Mouse (Mus musculus) common myeloid progenitor, adult 5-6 weeks (primary cell): ENCODE results near the gene Swt1. TPM values are rescaled to one million over a fixed set of nuclear protein-coding genes. Genes with fewer than 3 reads are reported as not detected.
A peak's percentile ranks its signal among the peaks of the same experiment; 100 is the strongest.
"Not testable (repeated sequence)": the region's sequence is repeated elsewhere in the genome, so short reads cannot be mapped to it uniquely, and the experiment has no call there.

ENCODE experiments used
- ATAC-seq: replicated peaks from 2 replicates; pipeline ENCODE4 v1.8.0; 2016; ENCODE audit warnings: low read depth, mild to moderate bottlenecking, moderate TSS enrichment, inconsistent platforms; ENCODE audit not compliant: poor library complexity, severe bottlenecking
- total RNA-seq: library from RNA; stranded (forward); fragments of 200-1000, 187-1606 nt; gene quantifications from 2 replicates; pipeline ENCODE4 v1.2.3, GENCODE M21; 2017

Gene Swt1
- 26.3 and 31.0 TPM in 2 replicates for total RNA-seq

DNA sequence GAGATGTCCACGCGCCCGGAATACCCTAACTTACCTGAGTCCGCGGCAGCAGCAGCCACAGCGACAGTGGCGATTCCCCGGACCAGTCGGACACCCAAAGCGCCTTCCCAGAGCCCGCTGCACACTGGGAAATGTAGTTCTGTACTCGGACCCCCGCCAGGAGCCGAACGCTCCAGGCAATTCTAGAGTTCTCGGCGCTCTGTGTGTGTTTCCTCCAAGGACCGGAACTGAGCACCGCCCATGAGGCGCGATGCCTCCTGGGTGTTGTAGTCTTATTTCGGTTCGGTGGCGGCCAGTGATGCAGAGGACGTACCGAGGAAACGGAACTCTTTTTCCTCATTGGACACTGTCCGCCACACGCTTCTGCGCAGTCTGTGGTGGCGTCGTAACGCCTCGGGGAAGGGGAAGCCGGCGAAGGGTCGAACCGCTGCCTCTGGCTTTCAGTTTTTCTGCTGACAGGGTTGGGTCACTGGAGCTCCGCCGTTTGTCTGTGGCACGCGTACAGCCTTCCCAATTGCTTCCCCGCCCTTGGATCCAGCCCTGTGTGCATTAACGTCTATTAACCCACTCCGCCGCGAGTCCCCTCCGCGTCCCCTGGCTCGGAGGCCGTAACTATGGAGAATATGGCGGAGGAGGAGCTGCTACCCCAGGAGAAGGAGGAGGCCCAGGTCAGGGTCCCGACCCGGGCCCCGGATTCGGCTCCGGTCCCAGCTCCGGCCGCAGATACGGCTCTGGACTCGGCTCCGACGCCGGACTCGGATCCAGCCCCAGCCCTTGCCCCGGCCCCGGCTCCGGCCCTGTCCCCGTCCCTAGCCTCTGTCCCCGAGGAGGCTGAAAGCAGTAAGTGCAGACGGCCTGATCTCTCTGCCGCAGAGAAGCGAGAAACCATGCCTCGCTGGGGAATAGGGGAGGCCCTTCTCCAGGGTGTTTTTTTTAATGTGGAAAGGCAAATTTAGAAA, at the start of gene Swt1, which contains the start of gene Trmt1l:
Gene Swt1, minus strand, starts transcription at position 193 of the 959 bp plus-strand sequence.
Gene Trmt1l, plus strand, starts transcription at position 280 of the 959 bp plus-strand sequence.
- peak; percentile 94 for ATAC-seq

DNA sequence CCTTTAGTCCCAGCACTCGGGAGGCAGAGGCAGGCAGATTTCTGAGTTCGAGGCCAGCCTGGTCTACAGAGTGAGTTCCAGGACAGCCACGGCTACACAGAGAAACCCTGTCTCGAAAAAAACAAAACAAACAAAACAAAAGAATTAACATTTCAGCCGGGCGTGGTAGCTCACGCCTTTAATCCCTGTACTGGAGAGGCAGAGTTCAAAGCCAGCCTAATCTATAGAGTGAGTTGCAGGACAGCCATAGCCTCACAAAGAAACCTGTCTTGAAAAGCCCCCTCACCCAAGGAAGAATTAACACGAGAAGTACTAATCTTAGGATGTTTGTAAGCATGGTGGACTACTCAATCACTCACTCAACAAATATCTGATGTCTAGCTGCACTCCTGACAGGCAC, 44.1 kb upstream of the Swt1 start:
- not testable (repeated sequence) for ATAC-seq

GRCm38 (mm10) chr1:151471429-151471828, 43.2 kb upstream of the Swt1 start:
- ATAC-seq, result no peak

GRCm38 (mm10) chr1:151466571-151466970, 38.3 kb upstream of the Swt1 start:
- no peak for ATAC-seq

GRCm38 (mm10) chr1:151464914-151465313, 36.7 kb upstream of the Swt1 start:
- ATAC-seq, result no peak

DNA sequence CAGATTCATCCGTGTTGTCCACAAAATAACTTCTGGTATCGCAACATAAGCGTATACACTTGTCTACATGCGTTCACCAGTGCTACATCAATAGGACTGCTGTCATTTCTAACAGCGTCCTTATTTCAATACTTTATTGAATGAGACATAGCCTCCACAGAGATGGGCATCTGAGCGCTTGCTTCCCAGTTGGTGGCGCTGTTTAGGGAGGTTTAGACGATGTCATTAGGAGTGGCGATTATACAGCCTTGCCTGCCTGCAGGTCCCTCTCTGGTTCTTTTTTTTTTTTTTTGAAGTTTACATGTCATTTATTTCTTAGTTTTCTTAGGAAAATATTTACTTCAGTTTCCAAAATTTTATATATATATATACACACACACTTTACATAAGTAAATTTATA, 33.0 kb upstream of the Swt1 start:
- ATAC-seq, result no peak

DNA sequence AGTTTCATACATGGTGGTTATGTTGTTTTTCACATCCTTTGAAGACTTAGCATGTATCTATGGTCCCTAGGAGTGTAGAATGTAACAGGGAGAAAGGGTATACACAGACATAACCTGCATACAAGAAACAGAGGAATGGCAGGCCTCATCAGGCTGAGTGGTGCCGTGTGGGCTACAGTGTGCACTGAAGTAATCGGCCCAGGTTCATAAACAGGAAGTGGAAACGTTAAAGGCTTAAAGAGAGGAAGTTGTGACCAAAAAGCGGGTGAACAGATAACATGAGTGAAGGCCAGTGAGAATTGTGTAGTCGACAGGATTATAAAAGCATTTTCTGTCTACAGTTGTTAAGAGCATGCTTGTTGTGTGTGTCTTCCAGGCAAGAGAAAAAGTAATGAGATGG, 28.8 kb upstream of the Swt1 start:
- ATAC-seq, result peak; percentile 98

GRCm38 (mm10) chr1:151451946-151452345, 23.7 kb upstream of the Swt1 start:
- no peak for ATAC-seq

DNA sequence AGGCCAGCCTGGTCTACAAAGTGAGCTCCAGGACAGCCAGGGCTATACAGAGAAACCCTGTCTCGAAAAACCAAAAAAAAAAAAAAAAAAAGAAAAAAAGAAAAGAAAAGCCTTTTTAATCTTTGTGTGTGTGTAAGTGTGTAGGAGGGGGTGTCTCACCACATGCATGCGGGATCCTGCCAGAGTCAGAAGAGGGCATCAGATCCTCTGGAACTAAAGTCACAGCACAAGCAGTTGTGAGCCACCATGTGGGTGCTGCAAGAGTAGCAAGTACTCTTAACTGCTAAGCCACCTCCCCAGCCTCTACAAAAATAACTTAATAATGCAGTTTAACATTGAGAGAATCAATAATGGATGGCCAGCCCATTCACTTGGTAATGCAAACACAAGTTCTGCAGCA, 22.6 kb upstream of the Swt1 start:
- ATAC-seq, result 0 out of 2 replicates have a peak, but pooled peaks have one; percentile 50

GRCm38 (mm10) chr1:151449866-151450265, 21.6 kb upstream of the Swt1 start:
- ATAC-seq, result no peak

GRCm38 (mm10) chr1:151435431-151435830, 7.2 kb upstream of the Swt1 start:
- no peak for ATAC-seq

DNA sequence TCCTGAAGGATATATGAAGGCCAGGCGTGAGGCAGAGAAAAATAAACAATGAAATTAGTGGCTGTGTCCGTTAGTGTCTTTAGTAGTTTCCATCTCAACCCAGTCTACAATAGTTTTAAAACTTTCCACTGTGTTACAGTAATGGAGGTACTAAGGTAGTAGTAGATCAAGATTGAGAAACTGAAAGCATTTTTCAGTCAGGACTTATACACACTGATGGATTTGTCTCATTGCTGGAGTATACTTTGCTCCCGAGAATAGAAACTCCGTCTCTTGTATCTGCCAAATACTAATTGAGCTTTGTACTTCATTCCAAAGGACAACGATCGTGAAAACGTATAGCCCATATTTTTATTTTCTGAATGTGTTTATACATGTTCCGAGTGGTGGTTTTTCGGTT, 1.1 kb upstream of the Swt1 start:
- ATAC-seq, result no peak

DNA sequence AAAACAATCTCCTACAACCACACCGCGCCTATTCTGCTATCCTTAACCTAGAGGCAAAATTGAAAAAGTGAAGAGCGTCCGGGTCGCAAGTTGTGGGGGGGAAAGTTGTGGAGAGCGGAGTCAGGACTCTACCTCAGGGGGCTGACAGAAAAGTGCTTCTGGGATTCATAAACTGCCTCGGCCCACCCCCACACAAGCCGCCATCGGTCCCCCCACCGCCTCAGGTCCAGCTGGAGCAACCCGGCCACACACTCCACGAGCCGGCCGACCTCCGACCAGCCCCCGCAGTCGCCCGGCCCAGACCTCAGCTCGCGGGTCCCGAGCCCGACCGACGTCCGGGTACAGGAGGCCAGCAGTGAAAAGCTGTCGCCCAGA, 380 bp downstream of the Swt1 start:
- 0 out of 2 replicates have a peak, but pooled peaks have one; percentile 0 for ATAC-seq

DNA sequence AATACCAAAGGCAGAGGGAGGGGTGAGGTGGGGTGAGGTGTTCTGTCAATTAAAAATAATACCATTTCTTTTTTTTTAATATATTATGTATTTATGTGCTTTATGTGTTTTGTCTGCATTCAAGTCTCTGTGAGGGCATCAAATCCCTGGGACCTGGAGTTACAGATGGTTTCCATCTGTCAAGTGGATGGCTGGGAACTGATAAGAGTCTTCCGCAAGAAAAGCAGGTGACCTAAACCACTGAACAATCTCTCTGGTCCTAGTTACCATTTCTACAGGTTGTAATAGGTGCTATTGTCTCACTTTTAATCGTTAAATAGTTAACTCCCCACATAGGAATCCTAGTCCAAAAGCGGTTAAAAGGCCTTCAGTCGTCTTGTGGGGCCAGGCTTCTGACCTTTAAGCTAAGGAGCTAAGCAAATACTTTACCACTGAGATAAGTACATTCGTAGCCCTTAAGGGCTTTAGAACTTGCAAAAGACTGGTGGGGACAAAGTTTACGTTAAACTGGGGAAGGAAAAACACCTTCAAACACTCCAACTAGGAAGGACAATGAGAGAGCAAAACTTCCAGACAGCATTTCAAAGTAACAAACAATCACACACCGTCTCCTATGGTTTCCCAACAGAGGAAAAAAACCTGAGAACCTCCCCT, 1.2 kb downstream of the Swt1 start:
- no peak for ATAC-seq

DNA sequence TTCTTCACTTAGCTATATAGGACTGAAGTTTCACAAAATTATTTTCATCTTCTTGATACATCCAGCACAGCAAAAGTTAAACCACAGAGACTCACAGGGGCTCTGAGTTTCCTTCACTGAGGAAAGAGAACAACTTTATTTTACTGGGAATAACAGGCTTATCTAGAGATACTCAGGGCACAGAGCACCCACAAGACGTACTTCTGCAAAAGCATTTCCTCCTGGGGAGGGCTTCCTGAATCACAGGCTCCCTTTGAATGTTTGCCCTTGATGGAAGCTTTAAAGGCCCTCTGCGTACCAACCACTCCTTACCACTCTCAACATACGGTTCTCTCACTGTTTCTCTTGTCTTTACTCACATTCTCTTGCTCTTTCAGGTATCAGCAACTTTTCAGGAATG, 6.1 kb downstream of the Swt1 start:
- peak; percentile 92 for ATAC-seq

GRCm38 (mm10) chr1:151409827-151410226, 18.4 kb downstream of the Swt1 start:
- no peak for ATAC-seq

- ATAC-seq, result peak; percentile 60; the same call in 1 of the 2 replicates
These were observed 38.2 kb downstream of the Swt1 start for GRCm38 (mm10) chr1:151390029-151390428.

DNA sequence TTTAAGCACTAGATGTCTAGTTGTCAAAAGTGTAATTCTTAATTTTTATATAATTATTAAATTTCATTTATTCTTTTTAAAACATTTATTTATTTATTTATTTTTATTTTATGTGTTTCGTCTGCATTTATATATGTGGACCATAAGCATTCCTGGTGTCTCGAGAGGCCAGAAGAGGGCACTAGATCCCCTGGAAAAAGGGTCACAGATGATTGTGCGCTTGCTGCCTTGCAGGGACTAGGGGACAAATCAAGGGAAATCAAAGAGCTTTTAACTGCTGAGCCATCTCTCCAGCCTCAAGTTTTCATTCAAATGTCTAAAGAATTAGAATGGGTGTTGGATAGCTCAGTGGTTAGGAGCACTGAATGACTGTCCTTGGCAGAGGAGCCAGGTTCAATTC, 50.9 kb downstream of the Swt1 start:
- ATAC-seq, result no peak

GRCm38 (mm10) chr1:151372823-151373222, 55.4 kb downstream of the Swt1 start:
- ATAC-seq, result no peak

DNA sequence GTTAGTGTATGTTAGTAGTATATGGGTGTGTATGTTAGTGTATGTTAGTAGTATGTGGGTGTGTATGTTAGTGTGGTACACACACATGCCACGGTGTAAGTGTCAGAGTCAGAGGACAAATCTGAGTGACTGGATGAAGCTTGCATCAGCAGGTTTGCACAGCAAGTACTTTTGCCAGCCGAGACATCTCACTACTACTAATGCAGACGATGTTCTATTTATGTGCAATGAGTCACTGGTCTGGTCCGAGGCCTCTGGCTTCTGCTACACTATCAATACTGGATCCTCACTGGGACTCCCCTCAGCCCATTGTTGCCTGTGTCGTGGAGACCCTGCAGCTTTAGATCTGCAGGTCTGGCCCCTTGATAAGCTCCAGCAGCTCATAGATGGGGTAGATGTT, 56.7 kb downstream of the Swt1 start:
- no peak for ATAC-seq

GRCm38 (mm10) chr1:151370573-151370972, 57.7 kb downstream of the Swt1 start:
- no peak for ATAC-seq
